Mouse (Mus musculus): ENCODE measurements around the gene 1700001O22Rik. TPM values are rescaled to one million over a fixed set of nuclear protein-coding genes. Genes with fewer than 3 reads are reported as not detected.

The 1700001O22Rik gene
- polyA plus RNA-seq, 1 experiment from 2014 or later: 2.0 TPM

DNA sequence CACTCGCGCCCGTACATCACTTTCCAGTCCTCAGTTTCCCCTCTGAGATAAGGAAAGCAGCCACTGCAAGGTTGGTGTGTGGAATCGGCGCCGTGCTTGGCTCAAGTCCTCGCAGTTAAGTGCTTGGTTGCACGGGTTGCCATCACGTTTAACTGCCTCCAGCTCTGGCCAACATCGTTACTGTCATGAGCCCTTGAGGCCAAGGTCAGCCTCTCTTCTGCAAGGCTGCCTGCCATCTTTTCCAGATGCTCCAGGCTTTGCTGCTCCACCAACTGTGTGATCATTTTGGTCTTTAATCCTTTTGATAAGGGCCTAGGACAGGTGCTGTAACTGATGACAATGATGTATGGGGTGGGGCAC, 4.8 kb upstream of the 1700001O22Rik start:
- Histone ChIP-seq H3K4me1 (peaks cover 26% of the 10 kb centered on the region), H3K9me3 (no peaks in the 10 kb centered on the region), H3K4me3 (peak overlapping the region; percentile 80), H3K27ac (no peak overlapping the region), H3K27me3 (replicated peaks) (no peaks in the 10 kb centered on the region; the same call in 1 of the 2 replicates), H3K9ac (peak overlapping the region; percentile 92), H3K36me3 (peaks cover 13% of the 10 kb centered on the region), H3K4me2 (replicated peaks) (peak overlapping the region; percentile 86)
- WGBS: 7% methylated on average over 10 of the region's 10 CpGs
- no peak for ATAC-seq (ENCODE audit: low FRiP score, low read depth)

DNA sequence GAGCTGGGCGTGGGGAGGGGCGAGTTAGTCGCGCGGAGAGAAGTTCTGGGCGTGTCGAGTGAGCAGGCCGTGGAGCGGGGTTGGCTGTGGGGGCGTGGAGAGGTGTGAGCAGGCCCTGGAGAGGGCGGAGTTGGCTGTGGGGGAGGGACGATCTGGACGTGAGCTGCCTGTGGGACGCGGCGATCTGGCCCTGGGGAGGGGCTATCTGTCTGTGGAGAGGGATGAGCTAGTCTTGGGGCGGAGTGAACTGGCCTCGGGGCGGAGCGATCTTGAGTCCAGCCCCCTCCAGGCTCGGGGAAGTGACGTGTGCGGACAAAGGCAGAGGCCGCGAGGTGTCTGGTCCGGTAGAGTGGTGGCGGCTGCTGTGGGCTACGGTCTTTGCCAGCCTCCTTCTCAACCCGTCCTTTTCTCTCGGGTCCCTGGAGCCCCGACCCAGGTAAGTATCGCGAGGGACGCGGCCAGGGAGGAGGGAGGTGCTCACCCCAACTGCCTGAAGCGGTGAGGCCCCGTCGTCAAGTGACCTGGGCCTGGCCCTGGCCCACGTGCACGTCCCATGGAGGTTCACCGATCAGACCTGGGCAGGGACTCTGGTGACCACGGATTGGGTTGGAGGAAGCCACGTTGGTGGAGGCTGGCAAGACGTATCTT, 4.3 kb upstream of the 1700001O22Rik start, which contains the start of gene Ntmt1:
Gene Ntmt1 (plus strand): TSS at position 179 of the 648 bp plus-strand sequence.
- Histone ChIP-seq H3K4me1 (peaks cover 26% of the 10 kb centered on the region), H3K27ac (peak within 1 kb of the TSS; percentile 50; the same call in 1 of the 2 replicates), H3K4me3 (peak within 1 kb of the TSS; percentile 80), H3K36me3 (peaks cover 8% of the 10 kb centered on the region; the same call in 1 of the 2 replicates), H3K4me2 (replicated peaks) (peak within 1 kb of the TSS; percentile 86), H3K9ac (peak within 1 kb of the TSS; percentile 92), H3K9me3 (no peaks in the 10 kb centered on the region), H3K27me3 (replicated peaks) (peaks cover 4% of the 10 kb centered on the region; the same call in 1 of the 2 replicates)
- peak; percentile 97 for ATAC-seq (ENCODE audit: low FRiP score, low read depth)
- under 1% methylated on average over 44 of the region's 44 CpGs for WGBS

DNA sequence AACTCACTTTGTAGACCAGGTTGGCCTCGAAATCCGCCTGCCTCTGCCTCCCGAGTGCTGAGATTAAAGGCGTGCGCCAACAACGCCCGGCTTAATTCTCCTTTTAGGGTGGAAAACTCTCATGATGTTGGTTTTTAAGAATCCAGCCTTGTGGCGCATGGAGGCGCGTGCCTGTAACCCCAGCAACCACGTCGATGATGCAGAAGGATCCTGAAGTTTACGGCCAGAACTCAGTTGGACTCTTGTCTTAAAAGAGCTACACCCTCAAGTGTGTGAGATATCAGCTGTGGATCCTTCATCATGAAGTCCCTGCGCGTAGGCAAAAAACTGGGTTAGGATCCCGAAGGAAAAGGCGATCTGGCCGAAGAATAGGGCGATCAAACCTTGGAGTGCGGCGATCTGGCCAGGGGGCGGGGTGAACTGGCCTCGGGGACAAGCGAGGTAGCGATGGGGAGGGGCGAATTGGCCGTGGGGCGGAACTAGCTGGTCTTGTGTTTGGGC, 3.7 kb upstream of the 1700001O22Rik start:
- Histone ChIP-seq H3K4me1 (peaks cover 26% of the 10 kb centered on the region), H3K4me3 (peak overlapping the region; percentile 80), H3K9ac (peak overlapping the region; percentile 92; the same call in 1 of the 2 replicates), H3K27ac (peak overlapping the region; percentile 50; the same call in 1 of the 2 replicates), H3K9me3 (no peaks in the 10 kb centered on the region), H3K27me3 (replicated peaks) (peaks cover 9% of the 10 kb centered on the region), H3K4me2 (replicated peaks) (peak overlapping the region; percentile 86), H3K36me3 (peaks cover 3% of the 10 kb centered on the region; the same call in 1 of the 2 replicates)
- WGBS: 7% methylated on average over 28 of the region's 28 CpGs
- ATAC-seq (ENCODE audit: low FRiP score, low read depth): peak; percentile 51; the same call in 1 of the 2 replicates

DNA sequence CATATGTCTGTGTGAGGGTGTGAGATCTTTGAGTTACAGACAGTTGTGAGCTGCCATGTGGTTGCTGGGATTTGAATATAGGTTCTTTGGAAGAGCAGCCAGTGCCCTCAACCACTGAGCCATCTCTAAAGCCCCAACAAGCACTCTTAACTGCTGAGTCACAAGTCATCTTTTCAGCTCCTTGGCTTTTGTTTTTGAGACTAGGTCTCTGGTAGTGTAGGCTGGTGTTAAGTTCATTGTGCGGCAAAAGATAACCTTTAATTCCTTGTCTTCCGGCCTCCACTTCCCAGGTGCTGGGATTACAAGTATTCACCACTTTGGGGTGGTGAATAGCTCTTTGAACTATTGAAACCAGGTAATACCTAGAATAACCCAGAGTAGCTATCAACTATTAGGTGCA, 2.5 kb upstream of the 1700001O22Rik start:
- Histone ChIP-seq H3K36me3 (no peaks in the 10 kb centered on the region), H3K27me3 (replicated peaks) (peaks cover 20% of the 10 kb centered on the region), H3K9me3 (no peaks in the 10 kb centered on the region), H3K4me1 (peaks cover 35% of the 10 kb centered on the region), H3K4me2 (replicated peaks) (no peak overlapping the region), H3K9ac (no peak overlapping the region), H3K4me3 (no peak overlapping the region), H3K27ac (no peak overlapping the region)
- 95% methylated on average over 2 of the region's 2 CpGs for WGBS
- no peak for ATAC-seq (ENCODE audit: low FRiP score, low read depth)

DNA sequence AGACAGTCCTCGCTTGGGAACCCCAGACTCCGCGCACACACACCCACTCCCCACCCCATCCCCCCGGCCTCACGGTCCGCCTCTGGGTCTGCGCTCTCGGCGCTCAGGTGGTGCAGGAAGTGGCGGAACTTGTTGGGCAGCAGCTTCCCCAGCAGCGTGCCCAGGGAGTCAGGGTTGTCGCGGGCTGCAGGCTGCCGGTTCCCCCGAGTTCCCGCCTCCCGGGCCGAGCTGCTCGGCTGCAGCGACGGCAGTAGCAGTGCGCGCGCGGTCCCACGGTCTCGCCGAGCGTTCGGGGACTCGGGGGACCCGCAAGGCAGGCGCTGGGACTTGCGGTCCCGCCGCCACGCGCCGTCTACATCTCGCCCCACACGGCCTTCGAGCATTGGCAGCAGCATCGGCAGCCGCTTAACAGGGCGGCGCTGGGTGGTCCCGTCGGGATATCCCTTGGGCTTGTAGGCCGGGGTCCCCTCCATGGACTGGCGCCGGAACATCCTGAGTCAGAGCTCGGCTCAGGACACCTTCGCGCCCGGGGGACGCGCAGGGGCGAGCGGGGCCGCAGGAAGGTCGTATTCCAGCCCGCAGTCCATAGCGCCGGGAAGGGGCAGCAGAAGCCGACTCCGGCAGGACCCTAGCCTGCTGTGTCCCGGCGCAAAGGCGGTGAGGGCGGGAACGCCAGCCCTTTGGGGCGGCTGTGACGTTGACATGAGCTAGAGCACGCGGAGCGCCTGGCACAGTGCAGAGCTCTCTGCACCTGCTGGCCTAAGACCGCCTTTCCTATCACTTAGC, 2.2 kb downstream of the 1700001O22Rik start:
- ATAC-seq (ENCODE audit: low FRiP score, low read depth): 0 out of 2 replicates have a peak, but pooled peaks have one; percentile 23
- H3K36me3 ChIP-seq: no peaks in the 10 kb centered on the region
- peak overlapping the region; percentile 95 for H3K4me2 ChIP-seq (replicated peaks)
- peak overlapping the region; percentile 40 for H3K4me3 ChIP-seq
- H3K27ac ChIP-seq: no peak overlapping the region
- peak overlapping the region; percentile 61 for H3K9ac ChIP-seq
- H3K27me3 ChIP-seq (replicated peaks): peaks cover 24% of the 10 kb centered on the region
- peaks cover 21% of the 10 kb centered on the region for H3K4me1 ChIP-seq
- under 1% methylated on average over 77 of the region's 77 CpGs for WGBS
- H3K9me3 ChIP-seq: no peaks in the 10 kb centered on the region

DNA sequence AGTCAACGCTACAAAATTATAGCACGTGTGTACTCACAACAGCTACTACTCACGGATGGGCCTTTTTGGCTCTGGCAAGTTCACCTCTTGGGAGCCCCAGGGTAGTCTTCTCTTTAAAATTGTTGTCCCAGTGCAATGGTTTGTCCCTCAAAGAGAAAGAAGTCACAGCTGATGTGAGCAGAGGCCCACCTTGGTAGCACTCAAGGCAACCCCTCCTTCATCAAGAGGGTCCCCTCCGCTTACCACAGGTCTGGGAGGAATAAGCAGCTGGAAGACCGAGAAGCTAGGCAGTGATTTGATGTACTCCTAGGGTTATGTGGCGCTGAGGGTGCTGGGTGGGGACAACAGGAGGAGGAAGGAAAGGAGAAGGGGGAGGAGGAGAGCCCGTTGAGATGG, 2.8 kb downstream of the 1700001O22Rik start:
- Histone ChIP-seq H3K4me3 (peak overlapping the region; percentile 40; the same call in 1 of the 2 replicates), H3K4me2 (replicated peaks) (peak overlapping the region; percentile 95), H3K27me3 (replicated peaks) (peaks cover 24% of the 10 kb centered on the region), H3K9me3 (no peaks in the 10 kb centered on the region), H3K4me1 (peaks cover 27% of the 10 kb centered on the region), H3K27ac (no peak overlapping the region), H3K36me3 (no peaks in the 10 kb centered on the region), H3K9ac (peak overlapping the region; percentile 61)
- no peak for ATAC-seq (ENCODE audit: low FRiP score, low read depth)
- 30% methylated on average over 7 of the region's 7 CpGs for WGBS

DNA sequence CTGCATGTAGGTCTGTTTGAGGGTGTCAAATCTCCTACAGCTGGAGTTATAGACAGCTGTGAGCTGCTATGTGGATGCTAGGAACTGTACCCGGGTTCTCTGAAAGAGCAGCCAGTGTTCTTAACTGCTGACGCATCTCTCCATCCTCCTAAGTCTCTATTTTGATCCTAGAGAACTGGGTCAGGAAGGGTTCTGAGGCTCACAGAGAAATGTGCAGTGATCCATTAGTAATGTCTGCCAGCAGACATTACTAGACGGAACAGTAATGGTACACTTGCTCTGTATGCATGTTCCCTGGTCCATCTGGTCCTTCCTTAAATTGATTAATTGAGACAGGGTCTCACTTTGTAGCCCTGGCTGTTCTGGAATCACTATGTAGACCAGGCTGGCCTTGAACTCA, 4.0 kb downstream of the 1700001O22Rik start:
- 82% methylated on average over 3 of the region's 3 CpGs for WGBS
- no peak overlapping the region for H3K9ac ChIP-seq
- H3K4me3 ChIP-seq: no peak overlapping the region
- H3K27me3 ChIP-seq (replicated peaks): peaks cover 24% of the 10 kb centered on the region
- H3K4me2 ChIP-seq (replicated peaks): no peak overlapping the region
- no peak overlapping the region for H3K27ac ChIP-seq
- ATAC-seq (ENCODE audit: low FRiP score, low read depth): no peak
- no peaks in the 10 kb centered on the region for H3K9me3 ChIP-seq
- no peaks in the 10 kb centered on the region for H3K36me3 ChIP-seq
- peaks cover 36% of the 10 kb centered on the region for H3K4me1 ChIP-seq

DNA sequence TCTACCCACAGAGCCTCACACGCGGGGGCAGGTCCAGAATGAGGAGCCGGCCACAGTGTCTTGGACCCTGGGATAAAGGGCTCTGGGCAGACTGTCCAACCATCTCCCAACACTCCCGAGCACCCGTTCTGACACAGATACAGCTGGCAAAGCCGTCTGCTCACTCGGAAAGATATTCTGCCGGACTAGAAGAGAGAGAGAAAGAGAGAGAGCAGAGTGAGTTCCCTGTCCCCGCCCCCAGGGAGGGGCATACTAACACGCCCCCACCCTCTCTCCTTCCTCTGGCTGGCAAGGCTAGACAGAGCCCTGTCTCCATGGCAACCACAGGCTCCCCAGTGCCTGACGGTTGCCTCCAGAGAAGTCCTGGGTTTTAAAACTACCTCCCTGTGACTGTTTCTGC, 7.1 kb downstream of the 1700001O22Rik start:
- Histone ChIP-seq H3K9me3 (no peaks in the 10 kb centered on the region), H3K4me2 (replicated peaks) (peak overlapping the region; percentile 50), H3K4me3 (no peak overlapping the region), H3K27me3 (replicated peaks) (peaks cover 8% of the 10 kb centered on the region), H3K27ac (no peak overlapping the region), H3K4me1 (peaks cover 34% of the 10 kb centered on the region), H3K36me3 (no peaks in the 10 kb centered on the region), H3K9ac (peak overlapping the region; percentile 23; the same call in 1 of the 2 replicates)
- peak; percentile 59 for ATAC-seq (ENCODE audit: low FRiP score, low read depth)
- WGBS: 4% methylated on average over 11 of the region's 11 CpGs

DNA sequence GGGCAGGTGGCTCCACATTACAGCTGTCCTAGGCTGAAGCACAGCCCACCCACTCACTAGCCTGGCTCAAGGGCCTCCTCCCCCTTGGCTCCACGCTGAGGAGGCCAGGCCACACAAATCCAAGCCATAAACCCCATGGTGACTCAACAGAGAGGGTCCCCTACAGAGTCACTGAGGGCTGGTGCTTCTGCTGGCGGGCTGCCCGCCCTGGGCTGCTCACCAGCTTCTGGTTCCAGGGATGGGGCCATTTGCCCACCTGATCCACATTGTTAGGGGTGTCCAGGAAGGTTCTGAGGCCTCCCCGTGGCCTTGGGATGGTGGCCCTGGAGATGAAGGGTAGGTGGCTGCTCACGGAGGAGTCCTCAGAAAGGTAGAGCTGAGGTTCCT, 7.6 kb downstream of the 1700001O22Rik start:
- WGBS: 38% methylated on average over 5 of the region's 5 CpGs
- Histone ChIP-seq H3K4me3 (no peak overlapping the region), H3K9ac (peak overlapping the region; percentile 23; the same call in 1 of the 2 replicates), H3K9me3 (no peaks in the 10 kb centered on the region), H3K4me2 (replicated peaks) (peak overlapping the region; percentile 50), H3K27me3 (replicated peaks) (peaks cover 3% of the 10 kb centered on the region), H3K4me1 (peaks cover 29% of the 10 kb centered on the region), H3K36me3 (no peaks in the 10 kb centered on the region), H3K27ac (no peak overlapping the region)
- peak; percentile 18; the same call in 1 of the 2 replicates for ATAC-seq (ENCODE audit: low FRiP score, low read depth)

DNA sequence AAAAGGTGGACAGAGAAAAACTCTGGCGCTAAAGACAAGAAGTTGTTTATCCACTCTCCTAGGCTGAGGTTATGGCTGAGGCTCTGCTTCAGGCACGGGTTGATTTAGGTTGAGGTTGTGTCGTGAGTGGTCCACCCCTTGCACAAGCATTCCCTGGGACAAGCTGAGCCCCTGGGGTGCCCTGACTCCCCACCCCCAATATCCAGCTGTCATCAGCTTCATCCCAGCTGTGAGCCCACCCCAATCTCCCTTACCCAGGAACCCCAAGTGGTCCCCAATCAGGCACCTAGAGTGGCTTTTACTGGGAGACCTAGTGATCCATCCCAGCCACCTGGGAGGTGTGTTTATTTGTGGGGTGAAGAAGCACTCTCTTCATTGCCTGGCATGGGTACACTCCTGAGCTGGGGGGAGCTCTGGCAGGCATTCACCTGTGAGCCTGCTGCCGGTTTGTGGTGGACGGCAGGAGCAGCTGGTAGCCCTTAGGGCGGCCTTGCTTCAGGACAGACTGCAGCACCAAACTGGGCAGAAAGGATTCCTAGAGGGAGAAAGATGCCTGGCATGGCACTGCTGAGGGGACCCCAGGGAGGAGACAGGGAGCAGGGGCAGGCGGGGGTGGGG, 8.1 kb downstream of the 1700001O22Rik start:
- WGBS: 56% methylated on average over 7 of the region's 7 CpGs
- Histone ChIP-seq H3K4me3 (peak overlapping the region; percentile 27; the same call in 1 of the 2 replicates), H3K9me3 (no peaks in the 10 kb centered on the region), H3K4me1 (peaks cover 26% of the 10 kb centered on the region), H3K36me3 (no peaks in the 10 kb centered on the region), H3K27me3 (replicated peaks) (no peaks in the 10 kb centered on the region; the same call in 1 of the 2 replicates), H3K27ac (no peak overlapping the region), H3K9ac (no peak overlapping the region), H3K4me2 (replicated peaks) (peak overlapping the region; percentile 60)
- no peak for ATAC-seq (ENCODE audit: low FRiP score, low read depth)

DNA sequence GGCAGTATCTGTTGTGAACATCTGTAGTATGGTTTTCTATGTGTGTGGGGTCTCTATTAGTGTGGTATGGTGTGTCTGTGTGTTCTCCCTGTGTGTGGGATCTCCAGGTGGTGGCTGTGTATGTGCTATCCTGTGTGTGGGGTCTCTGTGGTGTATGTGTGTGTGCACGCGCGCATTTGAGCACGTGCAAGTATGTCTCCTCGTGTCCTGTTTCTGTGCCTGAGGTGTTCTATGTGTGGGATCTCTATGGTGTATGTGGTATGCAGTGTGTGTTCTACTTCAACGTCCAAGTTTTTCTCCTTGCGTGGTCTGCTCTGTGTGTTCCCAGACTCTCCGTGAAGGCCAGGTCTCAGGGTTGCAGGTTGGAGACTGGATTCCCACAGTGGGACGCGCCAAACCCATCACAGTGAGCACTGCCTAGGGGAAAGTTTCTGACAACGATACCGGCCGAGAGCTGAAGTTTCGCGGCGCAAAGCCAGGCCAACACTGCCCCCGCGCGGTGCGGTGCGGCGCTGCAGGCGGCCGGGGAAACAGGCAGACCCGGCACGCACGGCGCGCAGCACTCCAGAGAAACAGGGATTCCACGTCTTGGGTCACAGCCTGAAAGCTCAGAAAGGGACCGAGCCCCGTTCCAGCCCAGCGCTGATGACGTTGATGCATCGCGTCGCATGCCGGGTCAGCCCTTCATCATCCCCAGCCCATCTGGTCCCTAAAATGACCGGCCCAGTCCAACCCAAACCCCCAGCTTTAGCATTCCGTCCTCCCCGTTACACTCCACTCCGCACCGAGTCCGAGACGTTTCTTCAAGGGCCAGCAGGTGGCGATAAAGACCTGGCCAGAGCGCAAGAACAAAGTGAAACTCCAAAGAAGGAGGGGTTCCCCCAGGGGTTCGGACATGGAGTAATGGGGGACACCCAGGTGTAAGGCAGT, 9.0 kb downstream of the 1700001O22Rik start:
- Histone ChIP-seq H3K27me3 (replicated peaks) (no peaks in the 10 kb centered on the region), H3K4me2 (replicated peaks) (peak overlapping the region; percentile 60), H3K9me3 (no peaks in the 10 kb centered on the region), H3K9ac (peak overlapping the region; percentile 44; the same call in 1 of the 2 replicates), H3K4me1 (peaks cover 26% of the 10 kb centered on the region), H3K4me3 (peak overlapping the region; percentile 27), H3K36me3 (no peaks in the 10 kb centered on the region), H3K27ac (0 out of 2 replicates have a peak overlapping the region, but pooled peaks have one; percentile 2)
- WGBS: 5% methylated on average over 48 of the region's 48 CpGs
- ATAC-seq (ENCODE audit: low FRiP score, low read depth): peak; percentile 68

Data from neural tube, embryonic 12.5 days (tissue).